Mouse (Mus musculus): ENCODE results near the gene Cdc42bpa. TPM values are rescaled to one million over a fixed set of nuclear protein-coding genes. Genes with fewer than 3 reads are reported as not detected.

The Cdc42bpa gene
- polyA plus RNA-seq, 1 experiment from 2014 or later = 11.6 TPM

DNA sequence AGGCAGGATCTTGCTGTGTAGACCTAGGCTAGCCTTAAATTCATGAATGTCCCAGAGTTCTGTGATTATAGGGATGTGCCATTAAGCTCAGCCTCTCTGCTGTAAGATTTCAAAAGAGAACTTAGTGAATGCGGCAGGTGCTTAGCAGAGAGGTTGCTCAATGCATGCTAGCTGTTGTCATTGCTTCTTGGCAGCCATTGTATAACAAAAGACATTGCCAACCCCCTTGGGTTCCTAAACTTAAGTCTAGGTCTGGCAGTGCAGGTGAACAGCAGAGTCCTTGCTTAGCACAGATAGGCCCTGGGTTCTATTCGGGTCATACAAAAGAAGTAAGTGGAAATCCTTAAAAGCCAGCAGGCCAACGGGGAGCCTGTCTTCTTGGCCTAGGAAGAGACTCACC, 7.0 kb upstream of the Cdc42bpa start:
- WGBS = 80% methylated on average over 3 of the region's 3 CpGs
- H3K9ac ChIP-seq (ENCODE audit: low read length) = no peak overlapping the region

DNA sequence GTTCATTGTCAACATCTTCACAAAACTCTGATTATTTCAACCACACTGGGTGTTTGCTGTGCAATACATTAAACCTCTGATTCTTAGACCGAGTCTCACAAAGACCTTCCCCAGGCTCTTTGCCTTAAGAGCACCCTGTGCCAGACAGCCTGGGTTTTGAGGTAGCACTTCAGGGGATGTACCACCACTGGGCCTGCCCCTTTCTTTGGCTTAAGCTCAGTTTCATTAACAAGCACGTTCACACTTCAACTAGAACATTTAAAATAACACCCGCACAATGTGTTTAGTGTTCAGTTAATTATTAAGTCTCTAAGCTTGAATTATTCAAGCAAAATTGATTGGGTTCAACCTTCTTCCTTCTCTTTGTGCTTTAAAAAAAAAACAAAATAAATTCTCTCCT, 2.8 kb upstream of the Cdc42bpa start:
- no peak overlapping the region for H3K9ac ChIP-seq (ENCODE audit: low read length)
- no peak overlapping the region for H3K4me2 ChIP-seq (ENCODE audit: low read depth, low read length)
- no peak for ATAC-seq (replicated peaks; ENCODE audit: extremely low read depth, insufficient read depth, low FRiP score)
- H3K27me3 ChIP-seq (ENCODE audit: control insufficient read depth, insufficient read depth, low read length) = no peaks in the 10 kb centered on the region
- 73% methylated on average over 3 of the region's 3 CpGs for WGBS
- no peak overlapping the region for H3K4me3 ChIP-seq (ENCODE audit: low read length)
- H3K9me3 ChIP-seq (replicated peaks; ENCODE audit: control insufficient read depth, low read length) = no peaks in the 10 kb centered on the region
- no peaks in the 10 kb centered on the region for H3K36me3 ChIP-seq (ENCODE audit: control insufficient read depth, insufficient read depth)
- H3K4me1 ChIP-seq (ENCODE audit: control insufficient read depth, insufficient read depth, low read length) = peaks cover 12% of the 10 kb centered on the region; the same call in 1 of the 2 replicates
- no peak overlapping the region for H3K27ac ChIP-seq (ENCODE audit: low read length)

More for the DNA sequence above, 7.0 kb upstream of the Cdc42bpa start:
- Histone ChIP-seq H3K4me3 (ENCODE audit: low read length) (no peak overlapping the region), H3K36me3 (ENCODE audit: control insufficient read depth, insufficient read depth) (no peaks in the 10 kb centered on the region), H3K27me3 (ENCODE audit: control insufficient read depth, insufficient read depth, low read length) (no peaks in the 10 kb centered on the region), H3K9me3 (replicated peaks; ENCODE audit: control insufficient read depth, low read length) (no peaks in the 10 kb centered on the region), H3K27ac (ENCODE audit: low read length) (no peak overlapping the region), H3K4me2 (ENCODE audit: low read depth, low read length) (no peak overlapping the region), H3K4me1 (ENCODE audit: control insufficient read depth, insufficient read depth, low read length) (no peaks in the 10 kb centered on the region)
- no peak for ATAC-seq (replicated peaks; ENCODE audit: extremely low read depth, insufficient read depth, low FRiP score)

DNA sequence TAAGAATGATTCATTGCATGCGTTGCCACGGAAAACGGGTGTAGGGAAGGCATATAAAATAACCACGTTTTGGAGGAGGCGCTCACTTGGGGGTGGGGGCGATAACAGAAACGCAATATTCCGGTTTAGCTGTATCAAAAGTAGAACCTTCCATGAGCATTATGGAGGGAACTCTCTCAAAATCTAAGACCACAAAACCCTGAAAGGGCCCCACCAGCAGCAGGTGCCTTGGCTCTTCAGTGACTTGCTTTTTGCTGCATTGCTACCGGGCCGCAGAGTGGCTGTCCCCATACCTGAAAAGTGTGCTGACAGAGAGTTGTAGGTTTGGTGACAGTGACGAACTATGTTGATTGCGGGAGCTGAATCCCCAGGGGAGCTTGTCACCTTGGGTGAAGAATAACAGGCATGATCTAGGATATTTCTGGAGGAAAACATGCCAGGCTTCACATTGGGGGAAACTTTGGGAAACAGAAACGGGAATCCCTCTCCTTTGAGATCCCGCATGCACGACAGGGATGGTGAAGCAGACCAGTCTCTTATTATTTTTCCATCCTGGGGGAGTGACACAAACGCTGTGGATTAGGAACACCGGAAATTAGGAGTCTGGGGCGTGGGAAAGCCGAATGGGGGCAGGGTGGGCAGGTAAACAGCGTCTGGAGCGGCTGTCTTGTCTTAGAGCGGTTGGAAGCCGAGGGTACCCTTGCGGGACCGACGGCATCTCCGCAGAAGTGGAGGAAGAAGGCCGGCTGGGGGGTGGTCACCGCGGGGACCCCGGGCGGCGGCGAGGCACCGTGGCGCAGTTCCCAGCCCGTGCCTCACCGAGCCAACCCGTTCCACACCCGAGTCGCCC, 1.2 kb upstream of the Cdc42bpa start:
- no peaks in the 10 kb centered on the region for H3K9me3 ChIP-seq (replicated peaks; ENCODE audit: control insufficient read depth, low read length)
- no peaks in the 10 kb centered on the region for H3K27me3 ChIP-seq (ENCODE audit: control insufficient read depth, insufficient read depth, low read length)
- H3K4me3 ChIP-seq (ENCODE audit: low read length) = peak overlapping the region; percentile 90
- peak overlapping the region; percentile 95 for H3K9ac ChIP-seq (ENCODE audit: low read length)
- peak overlapping the region; percentile 96 for H3K27ac ChIP-seq (ENCODE audit: low read length)
- H3K4me1 ChIP-seq (ENCODE audit: control insufficient read depth, insufficient read depth, low read length) = peaks cover 14% of the 10 kb centered on the region
- no peaks in the 10 kb centered on the region for H3K36me3 ChIP-seq (ENCODE audit: control insufficient read depth, insufficient read depth)
- 9% methylated on average over 38 of the region's 41 CpGs for WGBS
- peak overlapping the region; percentile 88 for H3K4me2 ChIP-seq (ENCODE audit: low read depth, low read length)
- ATAC-seq (replicated peaks; ENCODE audit: extremely low read depth, insufficient read depth, low FRiP score) = peak; percentile 21; the same call in 1 of the 2 replicates

DNA sequence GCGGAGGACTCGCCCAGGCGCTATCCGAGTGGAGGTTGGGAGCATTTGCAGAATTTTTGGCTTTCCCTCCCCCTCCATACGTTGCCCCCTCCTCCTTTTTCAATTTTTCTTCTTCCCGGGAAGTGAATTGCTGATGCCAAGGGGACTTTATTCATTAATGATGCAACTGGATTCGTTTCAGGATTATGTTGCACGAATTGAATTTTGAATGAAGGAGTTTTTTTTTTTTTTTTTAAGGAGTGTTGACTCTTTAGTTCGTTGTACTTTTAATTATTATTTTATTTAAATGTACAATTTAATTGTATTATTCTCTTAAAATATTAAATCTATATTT, 238 bp downstream of the Cdc42bpa start:
- H3K9me3 ChIP-seq (replicated peaks; ENCODE audit: control insufficient read depth, low read length) = no peaks in the 10 kb centered on the region
- H3K27ac ChIP-seq (ENCODE audit: low read length) = peak overlapping the region; percentile 96
- H3K4me1 ChIP-seq (ENCODE audit: control insufficient read depth, insufficient read depth, low read length) = peaks cover 17% of the 10 kb centered on the region
- peak overlapping the region; percentile 88 for H3K4me2 ChIP-seq (ENCODE audit: low read depth, low read length)
- peak overlapping the region; percentile 90 for H3K4me3 ChIP-seq (ENCODE audit: low read length)
- H3K9ac ChIP-seq (ENCODE audit: low read length) = peak overlapping the region; percentile 95
- 0% methylated on average over 9 of the region's 9 CpGs for WGBS
- H3K36me3 ChIP-seq (ENCODE audit: control insufficient read depth, insufficient read depth) = no peaks in the 10 kb centered on the region
- H3K27me3 ChIP-seq (ENCODE audit: control insufficient read depth, insufficient read depth, low read length) = no peaks in the 10 kb centered on the region
- no peak for ATAC-seq (replicated peaks; ENCODE audit: extremely low read depth, insufficient read depth, low FRiP score)

DNA sequence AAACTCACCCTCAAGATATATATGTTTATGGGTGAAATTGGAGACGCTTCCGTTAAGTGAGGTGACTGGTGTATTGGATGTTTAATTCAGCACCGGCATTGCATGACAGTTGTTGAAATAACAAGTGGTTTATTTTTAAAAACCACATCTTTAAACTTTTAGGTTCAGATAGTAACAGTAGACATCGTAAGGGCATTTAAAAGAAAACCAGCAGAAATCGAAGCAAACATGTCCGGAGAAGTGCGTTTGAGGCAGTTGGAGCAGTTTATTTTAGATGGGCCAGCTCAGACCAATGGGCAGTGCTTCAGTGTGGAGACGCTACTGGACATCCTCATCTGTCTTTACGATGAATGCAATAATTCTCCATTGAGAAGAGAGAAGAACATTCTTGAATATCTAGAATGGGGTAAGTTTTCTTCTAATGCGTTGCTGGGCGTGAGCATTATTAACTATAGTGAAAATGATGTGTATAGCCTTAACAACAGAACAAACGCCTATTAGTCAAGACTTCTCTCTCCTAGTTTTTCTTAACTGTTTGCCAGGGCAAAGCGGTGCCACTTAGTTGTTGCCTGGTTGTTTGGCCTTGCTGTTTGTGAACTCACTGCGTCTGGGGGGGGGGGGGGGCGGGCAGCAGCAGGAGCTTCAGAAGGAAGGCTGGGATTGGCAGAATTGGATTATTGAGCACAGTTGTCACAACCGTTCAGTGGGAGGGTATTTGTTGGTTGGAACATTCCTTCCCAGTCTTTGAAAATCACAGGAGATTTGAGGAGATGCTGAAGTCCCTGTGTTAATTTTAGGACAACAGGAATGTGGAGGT, 818 bp downstream of the Cdc42bpa start:
- no peak for ATAC-seq (replicated peaks; ENCODE audit: extremely low read depth, insufficient read depth, low FRiP score)
- WGBS = 2% methylated on average over 16 of the region's 16 CpGs
- no peaks in the 10 kb centered on the region for H3K27me3 ChIP-seq (ENCODE audit: control insufficient read depth, insufficient read depth, low read length)

DNA sequence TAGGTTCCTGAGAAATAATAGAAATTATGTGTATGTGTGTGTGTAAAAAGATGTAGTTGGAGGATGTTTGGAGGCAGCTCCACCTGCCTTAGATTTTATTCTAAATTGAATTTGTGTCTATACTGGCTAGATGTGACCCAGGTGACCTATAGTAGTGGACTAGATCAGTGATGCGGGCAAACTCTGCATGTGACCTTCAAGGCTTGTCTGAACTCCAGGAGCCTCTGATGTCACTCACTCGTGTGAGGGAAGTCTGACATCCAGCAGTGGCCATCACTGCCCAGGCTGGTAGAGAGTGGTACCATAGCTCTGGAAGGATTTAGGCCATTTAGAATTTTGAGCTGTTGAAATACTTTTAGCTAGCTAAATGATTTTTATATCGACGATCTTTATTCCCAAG, 1.5 kb downstream of the Cdc42bpa start:
- ATAC-seq (replicated peaks; ENCODE audit: extremely low read depth, insufficient read depth, low FRiP score) = no peak
- Histone ChIP-seq H3K27me3 (ENCODE audit: control insufficient read depth, insufficient read depth, low read length) (no peaks in the 10 kb centered on the region), H3K36me3 (ENCODE audit: control insufficient read depth, insufficient read depth) (no peaks in the 10 kb centered on the region), H3K9me3 (replicated peaks; ENCODE audit: control insufficient read depth, low read length) (no peaks in the 10 kb centered on the region), H3K4me2 (ENCODE audit: low read depth, low read length) (peak overlapping the region; percentile 88), H3K9ac (ENCODE audit: low read length) (peak overlapping the region; percentile 95), H3K4me3 (ENCODE audit: low read length) (peak overlapping the region; percentile 90), H3K4me1 (ENCODE audit: control insufficient read depth, insufficient read depth, low read length) (peaks cover 17% of the 10 kb centered on the region), H3K27ac (ENCODE audit: low read length) (no peak overlapping the region)
- WGBS = 34% methylated on average over 4 of the region's 4 CpGs

More for the DNA sequence above, 818 bp downstream of the Cdc42bpa start:
- H3K9ac ChIP-seq (ENCODE audit: low read length) = peak overlapping the region; percentile 95
- no peaks in the 10 kb centered on the region for H3K36me3 ChIP-seq (ENCODE audit: control insufficient read depth, insufficient read depth)
- no peak overlapping the region for H3K27ac ChIP-seq (ENCODE audit: low read length)
- H3K4me2 ChIP-seq (ENCODE audit: low read depth, low read length) = peak overlapping the region; percentile 88
- no peaks in the 10 kb centered on the region for H3K9me3 ChIP-seq (replicated peaks; ENCODE audit: control insufficient read depth, low read length)
- H3K4me1 ChIP-seq (ENCODE audit: control insufficient read depth, insufficient read depth, low read length) = peaks cover 17% of the 10 kb centered on the region
- H3K4me3 ChIP-seq (ENCODE audit: low read length) = peak overlapping the region; percentile 90

DNA sequence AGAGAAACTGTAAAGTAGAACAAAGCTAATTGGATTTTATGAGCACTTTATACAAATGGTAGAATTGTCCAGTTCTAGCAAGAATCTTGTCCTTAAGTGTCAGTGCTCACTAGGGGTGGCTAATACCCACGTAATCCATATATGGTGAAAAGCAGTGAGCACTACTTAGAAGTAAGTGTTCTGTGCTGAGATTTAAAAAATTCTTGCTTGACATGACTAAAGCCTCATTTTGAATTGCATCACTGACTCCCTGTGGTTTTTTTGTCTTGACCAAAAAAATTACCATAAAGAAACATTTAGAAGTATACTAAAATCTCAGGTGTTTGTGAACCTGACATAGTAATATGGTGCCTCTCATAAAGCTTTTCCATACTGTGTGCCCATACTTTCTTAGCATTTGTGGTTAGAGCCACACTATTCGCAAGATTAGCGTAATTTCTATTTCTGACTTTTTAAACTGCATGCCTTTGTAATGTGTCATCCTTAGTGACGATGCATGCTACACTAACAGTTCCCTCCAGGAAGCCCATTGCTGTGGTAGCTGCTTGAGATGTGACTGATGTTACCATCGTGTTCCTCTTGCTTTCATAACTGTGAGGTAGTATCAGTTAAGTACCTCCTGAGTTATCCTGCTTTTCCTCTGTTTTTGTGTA, 9.6 kb downstream of the Cdc42bpa start:
- no peak overlapping the region for H3K4me3 ChIP-seq (ENCODE audit: low read length)
- H3K9ac ChIP-seq (ENCODE audit: low read length) = no peak overlapping the region
- H3K36me3 ChIP-seq (ENCODE audit: control insufficient read depth, insufficient read depth) = no peaks in the 10 kb centered on the region
- peaks cover 9% of the 10 kb centered on the region for H3K4me1 ChIP-seq (ENCODE audit: control insufficient read depth, insufficient read depth, low read length)
- H3K27ac ChIP-seq (ENCODE audit: low read length) = no peak overlapping the region
- no peaks in the 10 kb centered on the region for H3K9me3 ChIP-seq (replicated peaks; ENCODE audit: control insufficient read depth, low read length)
- H3K27me3 ChIP-seq (ENCODE audit: control insufficient read depth, insufficient read depth, low read length) = no peaks in the 10 kb centered on the region
- WGBS = 34% methylated on average over 5 of the region's 5 CpGs
- no peak for ATAC-seq (replicated peaks; ENCODE audit: extremely low read depth, insufficient read depth, low FRiP score)
- no peak overlapping the region for H3K4me2 ChIP-seq (ENCODE audit: low read depth, low read length)

DNA sequence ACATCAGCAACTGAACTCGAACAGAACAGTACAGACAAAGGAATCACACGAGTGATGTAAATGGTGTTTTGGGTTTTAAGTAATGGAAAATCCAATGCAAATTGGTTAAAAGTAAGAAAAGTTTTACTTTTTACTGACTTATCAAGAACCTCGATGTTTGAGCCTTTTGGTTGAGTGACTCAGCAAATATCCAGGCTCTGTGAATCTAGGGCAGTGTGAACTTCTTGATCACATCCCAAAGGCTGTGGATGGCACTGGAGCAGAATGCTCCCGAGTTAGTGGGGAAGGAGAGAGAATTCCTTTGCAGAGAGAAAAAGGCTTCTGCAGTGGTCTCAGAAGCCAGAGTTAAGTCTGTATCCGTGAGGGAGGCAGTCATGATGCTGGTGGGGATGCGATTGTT, 14.7 kb downstream of the Cdc42bpa start:
- 81% methylated on average over 6 of the region's 6 CpGs for WGBS
- Histone ChIP-seq H3K4me2 (ENCODE audit: low read depth, low read length) (no peak overlapping the region), H3K36me3 (ENCODE audit: control insufficient read depth, insufficient read depth) (no peaks in the 10 kb centered on the region), H3K9ac (ENCODE audit: low read length) (no peak overlapping the region), H3K4me3 (ENCODE audit: low read length) (no peak overlapping the region), H3K4me1 (ENCODE audit: control insufficient read depth, insufficient read depth, low read length) (peaks cover 6% of the 10 kb centered on the region), H3K27me3 (ENCODE audit: control insufficient read depth, insufficient read depth, low read length) (no peaks in the 10 kb centered on the region), H3K9me3 (replicated peaks; ENCODE audit: control insufficient read depth, low read length) (no peaks in the 10 kb centered on the region), H3K27ac (ENCODE audit: low read length) (no peak overlapping the region)
- no peak for ATAC-seq (replicated peaks; ENCODE audit: extremely low read depth, insufficient read depth, low FRiP score)

Data from heart, embryonic 16.5 days (tissue).